Mouse (Mus musculus): ENCODE measurements around the gene Myl6.
A peak's percentile ranks its signal among the peaks of the same experiment; 100 is the strongest.
"Not testable (repeated sequence)": the region's sequence is repeated elsewhere in the genome, so short reads cannot be mapped to it uniquely, and the experiment has no call there.

Myl6 gene

DNA sequence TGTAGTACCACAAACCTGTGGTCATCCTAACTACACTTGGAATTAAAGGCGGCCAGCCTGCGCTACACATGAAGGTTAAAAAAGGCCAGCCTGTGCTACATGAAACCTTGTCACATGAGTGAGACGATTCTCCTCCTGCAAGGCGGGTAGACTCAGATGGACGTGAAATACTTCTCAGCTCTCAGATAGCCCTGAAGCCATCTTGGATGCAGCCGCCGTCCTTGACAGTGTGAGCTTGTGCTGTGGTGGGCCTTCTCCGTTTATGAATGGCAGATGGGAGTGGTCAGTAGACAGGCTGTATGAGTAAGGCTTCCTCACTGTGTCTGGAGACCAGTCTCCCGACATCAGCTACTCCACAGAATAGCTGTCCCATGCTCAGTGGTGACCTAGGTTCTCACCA is 15.3 kb upstream of the Myl6 start:
- no peak for DNase-seq

DNA sequence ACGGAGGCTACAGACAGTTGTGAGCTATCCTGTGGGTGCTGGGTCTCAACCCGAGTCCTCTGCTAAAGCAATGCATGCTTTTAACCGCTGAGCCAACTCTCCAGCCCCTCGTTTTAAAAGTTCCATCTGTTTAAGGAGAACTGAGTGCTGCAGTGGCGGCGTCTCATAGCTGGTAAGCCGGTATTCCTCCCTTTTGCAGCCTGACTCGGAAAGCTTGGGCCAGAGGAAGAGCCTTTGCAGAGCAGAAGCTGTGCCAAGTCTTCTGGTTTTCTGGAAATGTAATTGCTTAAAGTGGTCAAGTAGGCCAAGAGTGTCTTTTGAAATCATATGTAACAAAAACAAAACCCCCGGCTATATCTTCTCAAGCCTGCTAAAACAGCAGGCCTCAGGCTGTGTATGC is 14.3 kb upstream of the Myl6 start:
- DNase-seq: no peak

- no peak for DNase-seq
These were observed 12.0 kb upstream of the Myl6 start for GRCm38 (mm10) chr10:128505974-128506373.

DNA sequence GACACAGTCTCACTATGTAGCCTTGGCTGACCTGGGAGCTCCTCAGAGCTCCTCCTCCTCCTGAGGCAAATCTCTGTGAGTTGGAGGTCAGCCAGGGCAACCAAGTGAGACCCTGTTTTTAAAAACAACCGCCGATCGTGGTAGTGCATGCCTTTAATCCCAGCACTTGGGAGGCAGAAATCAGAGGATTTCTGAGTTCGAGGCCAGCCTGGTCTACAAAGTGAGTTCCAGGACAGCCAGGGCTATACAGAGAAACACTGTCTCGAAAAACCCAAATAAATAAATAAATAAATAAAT is 11.4 kb upstream of the Myl6 start:
- not testable (repeated sequence) for DNase-seq

- peak; percentile 50 for DNase-seq
These were observed 10.9 kb upstream of the Myl6 start for GRCm38 (mm10) chr10:128504641-128505370.

DNA sequence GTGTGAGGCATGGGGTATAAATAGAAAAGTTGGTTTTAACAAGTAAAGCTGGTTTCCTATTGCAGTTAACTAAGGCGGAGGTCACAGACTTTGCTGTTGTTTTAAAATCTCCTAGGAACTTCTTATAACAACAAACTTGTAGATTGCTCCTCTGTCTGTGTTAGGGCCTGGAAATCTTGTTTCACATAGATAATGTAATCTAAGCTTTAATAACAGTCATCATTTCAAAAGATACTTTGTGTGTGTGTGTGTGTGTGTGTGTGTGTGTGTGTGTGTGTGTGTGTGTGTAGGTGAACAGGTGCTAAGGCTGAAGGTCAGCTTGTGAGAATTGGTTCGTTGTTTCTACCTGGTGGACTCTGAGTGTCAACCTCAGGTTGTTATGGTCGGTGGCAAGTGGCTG is 10.1 kb upstream of the Myl6 start:
- DNase-seq: no peak

- no peak for DNase-seq
These were observed 9.6 kb upstream of the Myl6 start for GRCm38 (mm10) chr10:128503532-128503931.

- no peak for DNase-seq
These were observed 8.4 kb upstream of the Myl6 start for GRCm38 (mm10) chr10:128502341-128502740.

- DNase-seq: peak; percentile 61
These were observed 5.2 kb upstream of the Myl6 start for GRCm38 (mm10) chr10:128499116-128499671.

GRCm38 (mm10) chr10:128498590-128498989 is 4.6 kb upstream of the Myl6 start, which contains the start of gene Myl6b:
Gene Myl6b, minus strand, starts transcription at chr10:128498685.
- DNase-seq: peak; percentile 94

- DNase-seq: no peak
These were observed 3.3 kb upstream of the Myl6 start for GRCm38 (mm10) chr10:128497134-128497737.

- DNase-seq: no peak
These were observed 2.6 kb upstream of the Myl6 start for GRCm38 (mm10) chr10:128496509-128497077.

- DNase-seq: no peak
These were observed 2.0 kb upstream of the Myl6 start for GRCm38 (mm10) chr10:128495903-128496302.

GRCm38 (mm10) chr10:128495270-128495669 is 1.3 kb upstream of the Myl6 start:
- DNase-seq: no peak

DNA sequence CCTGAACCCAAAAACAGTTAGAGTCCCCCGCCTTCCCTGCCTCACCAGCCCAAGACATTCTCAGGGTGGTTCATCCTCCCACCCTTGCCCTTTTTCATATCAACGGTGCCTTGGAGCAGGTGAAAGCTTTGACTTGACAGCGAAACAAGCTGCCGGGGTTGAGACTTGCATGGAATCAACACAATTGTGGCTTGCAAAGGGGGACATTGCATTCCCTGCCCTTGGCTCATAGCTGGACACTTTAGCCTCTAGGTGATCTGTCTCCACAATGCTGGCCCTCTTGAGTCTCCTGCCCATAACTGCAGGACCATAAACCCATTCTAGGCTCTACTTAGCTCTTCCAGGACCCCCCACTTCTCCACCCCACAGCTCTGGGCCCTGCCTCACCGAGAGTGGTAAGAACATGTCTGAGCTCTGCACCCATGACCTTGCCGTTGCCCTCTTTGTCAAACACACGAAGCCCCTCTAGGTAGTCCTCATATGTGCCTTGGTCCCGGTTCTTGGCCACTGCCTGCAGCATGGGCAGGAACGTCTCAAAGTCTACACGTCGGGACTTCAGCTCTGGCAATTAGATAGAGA is 811 bp upstream of the Myl6 start:
- DNase-seq: no peak

DNA sequence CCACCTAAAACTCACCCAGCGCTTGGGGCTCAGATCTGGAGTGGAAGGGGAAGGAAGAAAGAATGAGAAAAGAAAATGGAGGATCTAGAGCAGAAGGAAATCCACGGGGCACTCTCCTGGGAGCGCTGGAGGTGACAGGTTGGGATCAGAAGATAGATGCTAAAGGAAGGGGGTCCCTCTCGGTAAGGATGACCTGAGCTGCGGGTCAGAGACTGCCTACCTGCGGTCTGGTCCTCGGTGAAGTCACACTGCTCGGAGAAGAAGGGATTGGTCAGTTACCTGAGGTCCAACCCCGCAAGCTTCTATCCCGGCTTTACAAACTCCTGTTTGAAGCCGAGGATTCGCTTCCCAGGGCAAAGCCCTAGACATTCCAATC is 638 bp downstream of the Myl6 start:
- DNase-seq: no peak

- DNase-seq: peak; percentile 40
These were observed 1.2 kb downstream of the Myl6 start for GRCm38 (mm10) chr10:128492633-128493311.

DNA sequence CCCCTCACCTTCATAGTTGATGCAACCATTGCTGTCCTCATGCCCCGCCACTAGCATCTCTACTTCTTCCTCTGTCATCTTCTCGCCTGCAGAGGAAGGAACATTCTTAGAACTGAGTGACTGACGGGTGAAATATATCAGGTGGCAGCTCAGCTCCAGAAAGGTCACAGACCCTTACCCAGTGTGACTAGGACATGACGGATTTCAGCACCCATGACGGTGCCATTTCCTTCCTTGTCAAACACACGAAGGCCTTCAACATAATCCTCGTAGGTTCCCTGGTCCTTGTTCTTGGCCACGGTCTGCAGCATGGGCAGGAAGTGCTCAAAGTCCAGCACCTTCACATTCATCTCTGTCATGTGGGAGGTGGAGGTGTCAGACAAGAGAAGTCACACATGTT is 1.9 kb downstream of the Myl6 start:
- DNase-seq: not testable (repeated sequence)

DNA sequence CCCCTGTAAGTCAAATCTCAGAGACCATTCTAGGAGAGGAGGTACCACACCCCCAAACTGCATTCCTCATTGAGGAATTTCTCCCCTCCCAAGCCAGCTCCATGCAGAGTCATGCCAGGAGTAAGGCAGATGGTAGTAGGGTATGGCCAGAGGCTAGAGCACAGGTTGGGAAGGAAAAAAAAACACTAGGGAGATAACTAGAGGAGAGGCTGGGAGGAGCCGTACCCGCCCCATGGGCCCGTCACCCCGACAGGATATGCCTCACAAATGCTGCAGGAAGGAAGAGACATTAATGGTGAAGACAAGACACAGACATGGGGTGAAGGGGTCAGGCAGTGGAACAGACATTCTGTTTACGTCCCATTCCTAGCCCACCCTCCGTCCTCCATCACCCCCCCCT is 2.5 kb downstream of the Myl6 start:
- no peak for DNase-seq

DNA sequence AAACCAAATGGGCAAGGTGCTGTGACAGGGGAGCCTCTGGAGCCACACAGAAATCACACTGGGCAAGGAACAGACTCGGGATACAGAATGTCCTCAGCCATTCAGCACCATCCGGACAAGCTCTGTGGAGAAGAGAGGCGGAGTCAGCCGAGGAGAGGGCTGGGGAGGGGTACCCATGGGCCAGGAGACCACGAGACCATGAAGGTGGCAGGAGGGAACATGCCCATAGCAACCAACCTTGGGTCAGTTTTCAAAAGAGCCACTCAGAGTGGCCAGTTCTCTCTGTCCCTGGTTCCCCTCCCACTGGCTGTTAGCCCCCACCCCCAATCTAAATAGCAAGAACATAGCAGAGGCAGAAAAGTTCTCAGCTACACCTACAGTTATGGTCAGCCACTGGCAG is 3.0 kb downstream of the Myl6 start:
- DNase-seq: no peak

- DNase-seq: no peak
These were observed 3.7 kb downstream of the Myl6 start for GRCm38 (mm10) chr10:128490232-128490631.

DNA sequence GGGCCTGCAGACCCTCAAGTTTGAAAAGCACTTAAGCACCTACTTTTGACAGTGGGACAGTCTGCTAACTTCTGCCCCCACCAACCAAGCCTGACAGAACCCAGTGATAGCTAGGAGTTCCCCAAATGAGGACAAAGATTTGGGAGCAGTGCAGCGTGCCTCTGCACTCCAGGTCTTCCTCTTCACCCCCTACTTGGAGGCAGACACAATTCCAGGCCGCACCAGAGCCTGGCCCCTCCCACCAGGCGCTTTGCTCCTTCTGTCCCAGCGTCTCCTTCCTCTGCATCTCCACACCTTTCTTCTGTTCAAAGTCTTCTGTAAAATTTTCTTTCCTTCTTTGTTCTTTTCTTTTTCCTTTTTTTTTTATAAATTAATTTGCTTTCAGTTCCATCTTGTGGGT is 4.2 kb downstream of the Myl6 start:
- DNase-seq: no peak

GRCm38 (mm10) chr10:128489380-128489779 is 4.6 kb downstream of the Myl6 start:
- DNase-seq: no peak
